Mouse (Mus musculus) hindbrain, embryonic 14.5 days (tissue): Measurements from ENCODE around the gene Ccnl1. TPM values are rescaled to one million over a fixed set of nuclear protein-coding genes. Genes with fewer than 3 reads are reported as not detected.

Source experiments
- ATAC-seq: fragments of 200-750 bp; cut with Nextera tagmentation; 2 replicates; pipeline ENCODE4 v1.8.0; 2017; ENCODE audit warnings: moderate number of reproducible peaks, mild to moderate bottlenecking, moderate TSS enrichment, moderate library complexity; ENCODE audit not compliant: low FRiP score
- DNase-seq: peaks from one replicate; pipeline ENCODE4 v3.0.0-alpha.2; 2015; ENCODE audit warnings: low spot score
- H3K27ac ChIP-seq: fragments of 300-500 bp; sonication (generic); 2 replicates; pipeline ENCODE4 v1.5.1; 2014; ENCODE audit warnings: mild to moderate bottlenecking, moderate library complexity
- H3K27me3 ChIP-seq: fragments of 300-500 bp; sonication (generic); 2 replicates; pipeline ENCODE4 v1.6.1; 2014; ENCODE audit warnings: mild to moderate bottlenecking, low read length, mixed read lengths; ENCODE audit not compliant: control insufficient read depth, insufficient read depth
- H3K36me3 ChIP-seq: fragments of 300-500 bp; sonication (generic); replicated peaks from 2 replicates; pipeline ENCODE4 v1.6.1; 2014; ENCODE audit not compliant: control insufficient read depth, insufficient read depth
- H3K4me1 ChIP-seq: fragments of 300-500 bp; sonication (generic); replicated peaks from 2 replicates; pipeline ENCODE4 v1.6.1; 2014; ENCODE audit warnings: antibody characterized with exemption, low read length, mixed read lengths; ENCODE audit not compliant: control insufficient read depth, insufficient read depth
- H3K4me2 ChIP-seq: fragments of 300-500 bp; sonication (generic); replicated peaks from 2 replicates; pipeline ENCODE4 v1.6.1; 2014; ENCODE audit warnings: mild to moderate bottlenecking, moderate library complexity
- H3K4me3 ChIP-seq: fragments of 300-500 bp; sonication (generic); replicated peaks from 2 replicates; pipeline ENCODE4 v1.5.1; 2014; ENCODE audit warnings: mild to moderate bottlenecking, low read length
- H3K9ac ChIP-seq: fragments of 300-500 bp; sonication (generic); 2 replicates; pipeline ENCODE4 v1.6.1; 2014
- H3K9me3 ChIP-seq: fragments of 300-500 bp; sonication (generic); 2 replicates; pipeline ENCODE4 v1.6.1; 2016; ENCODE audit warnings: low read length; ENCODE audit not compliant: control insufficient read depth
- WGBS: fragments of 180-500 bp; shearing (Covaris S2); extraction: QIAGEN DNeasy Blood & Tissue Kit; methylation state at CpG from one replicate; pipeline ENCODE4 v1.1.7; 2014; 5-methylcytosine and 5-hydroxymethylcytosine counted together
- polyA plus RNA-seq: library from polyadenylated mRNA; unstranded; fragments of >200 nt; fragmentation: Nextera tagmentation; extraction: Ambion mirVana; gene quantifications from 2 replicates; pipeline ENCODE4 v1.2.1, GENCODE M21; 2014

Gene Ccnl1
- 73.5 and 77.1 TPM in 2 replicates for polyA plus RNA-seq

- Histone ChIP-seq H3K9ac (peak within 1 kb of the TSS; percentile 100), H3K4me2 (peak within 1 kb of the TSS; percentile 75), H3K36me3 (peaks cover 29% of the 10 kb centered on the region), H3K4me1 (peaks cover 31% of the 10 kb centered on the region), H3K9me3 (no peaks in the 10 kb centered on the region), H3K27me3 (no peaks in the 10 kb centered on the region), H3K4me3 (peak within 1 kb of the TSS; percentile 99), H3K27ac (peak within 1 kb of the TSS; percentile 100)
- DNase-seq (peak; percentile 96), ATAC-seq (peak; percentile 96)
- under 1% methylated on average over 65 of the region's 70 CpGs for WGBS
Observed at GRCm38 (mm10) chr3:65958102-65958839, at the start of gene Ccnl1. Gene Ccnl1 (minus strand): TSS chr3:65958249.

GRCm38 (mm10) chr3:66004989-66005388, 46.9 kb upstream of the Ccnl1 start:
- H3K4me1 ChIP-seq, result no peaks in the 10 kb centered on the region
- no peak overlapping the region for H3K9ac ChIP-seq
- no peaks in the 10 kb centered on the region for H3K36me3 ChIP-seq
- DNase-seq (no peak), ATAC-seq (no peak)
- H3K27me3 ChIP-seq, result no peaks in the 10 kb centered on the region
- 82% methylated on average over 4 of the region's 4 CpGs for WGBS
- no peak overlapping the region for H3K27ac ChIP-seq
- H3K4me3 ChIP-seq, result no peak overlapping the region
- no peaks in the 10 kb centered on the region for H3K9me3 ChIP-seq
- no peak overlapping the region for H3K4me2 ChIP-seq

GRCm38 (mm10) chr3:66004220-66004951, 46.3 kb upstream of the Ccnl1 start:
- WGBS, result 63% methylated on average over 7 of the region's 7 CpGs
- Histone ChIP-seq H3K9me3 (no peaks in the 10 kb centered on the region), H3K4me2 (no peak overlapping the region), H3K27me3 (no peaks in the 10 kb centered on the region), H3K9ac (no peak overlapping the region), H3K27ac (no peak overlapping the region), H3K36me3 (no peaks in the 10 kb centered on the region), H3K4me3 (no peak overlapping the region), H3K4me1 (no peaks in the 10 kb centered on the region)
- no peak for ATAC-seq
- peak; percentile 63 for DNase-seq

- Histone ChIP-seq H3K4me2 (no peak overlapping the region), H3K9ac (no peak overlapping the region), H3K9me3 (no peaks in the 10 kb centered on the region), H3K4me1 (no peaks in the 10 kb centered on the region), H3K27ac (no peak overlapping the region), H3K4me3 (no peak overlapping the region), H3K27me3 (no peaks in the 10 kb centered on the region), H3K36me3 (no peaks in the 10 kb centered on the region)
- no peak for DNase-seq
- no peak for ATAC-seq
- 82% methylated on average over 2 of the region's 2 CpGs for WGBS
Observed at GRCm38 (mm10) chr3:66000400-66000799, 42.4 kb upstream of the Ccnl1 start.

GRCm38 (mm10) chr3:65997360-65998008, 39.4 kb upstream of the Ccnl1 start:
- 81% methylated on average over 7 of the region's 7 CpGs for WGBS
- Histone ChIP-seq H3K4me1 (no peaks in the 10 kb centered on the region), H3K4me3 (no peak overlapping the region), H3K27me3 (no peaks in the 10 kb centered on the region), H3K36me3 (no peaks in the 10 kb centered on the region), H3K4me2 (no peak overlapping the region), H3K9ac (no peak overlapping the region), H3K9me3 (no peaks in the 10 kb centered on the region), H3K27ac (no peak overlapping the region)
- DNase-seq, result no peak
- ATAC-seq, result no peak

GRCm38 (mm10) chr3:65992395-65993340, 34.6 kb upstream of the Ccnl1 start:
- Histone ChIP-seq H3K4me2 (no peak overlapping the region), H3K27me3 (no peaks in the 10 kb centered on the region), H3K36me3 (no peaks in the 10 kb centered on the region), H3K4me1 (no peaks in the 10 kb centered on the region), H3K27ac (no peak overlapping the region), H3K4me3 (no peak overlapping the region), H3K9ac (no peak overlapping the region), H3K9me3 (no peaks in the 10 kb centered on the region)
- DNase-seq, result no peak
- 77% methylated on average over 11 of the region's 11 CpGs for WGBS
- ATAC-seq, result no peak

GRCm38 (mm10) chr3:65990957-65991646, 33.1 kb upstream of the Ccnl1 start:
- ATAC-seq (no peak), DNase-seq (peak; percentile 77)
- WGBS, result 28% methylated on average over 3 of the region's 3 CpGs
- H3K27ac ChIP-seq, result no peak overlapping the region
- H3K9ac ChIP-seq, result no peak overlapping the region
- no peaks in the 10 kb centered on the region for H3K4me1 ChIP-seq
- no peaks in the 10 kb centered on the region for H3K36me3 ChIP-seq
- H3K4me2 ChIP-seq, result no peak overlapping the region
- H3K27me3 ChIP-seq, result no peaks in the 10 kb centered on the region
- no peaks in the 10 kb centered on the region for H3K9me3 ChIP-seq
- H3K4me3 ChIP-seq, result no peak overlapping the region

GRCm38 (mm10) chr3:65990524-65990923, 32.5 kb upstream of the Ccnl1 start:
- no peak for ATAC-seq
- Histone ChIP-seq H3K27ac (no peak overlapping the region), H3K9me3 (no peaks in the 10 kb centered on the region), H3K36me3 (no peaks in the 10 kb centered on the region), H3K27me3 (no peaks in the 10 kb centered on the region), H3K9ac (no peak overlapping the region), H3K4me1 (no peaks in the 10 kb centered on the region), H3K4me2 (no peak overlapping the region), H3K4me3 (no peak overlapping the region)
- WGBS, result 84% methylated on average over 4 of the region's 4 CpGs
- DNase-seq, result no peak
